Mouse (Mus musculus) forebrain, embryonic 15.5 days (tissue): Measurements from ENCODE around the gene Rab10. TPM values are rescaled to one million over a fixed set of nuclear protein-coding genes. Genes with fewer than 3 reads are reported as not detected.

Experiments used
- ATAC-seq: fragments of 200-750 bp; cut with Nextera tagmentation; replicated peaks from 2 replicates; pipeline ENCODE4 v1.8.0; 2017; ENCODE audit warnings: mild to moderate bottlenecking, moderate TSS enrichment, moderate library complexity
- H3K27ac ChIP-seq: fragments of 300-500 bp; sonication (generic); replicated peaks from 2 replicates; pipeline ENCODE4 v1.5.1; 2015; ENCODE audit warnings: mild to moderate bottlenecking, inconsistent platforms
- H3K27me3 ChIP-seq: fragments of 300-500 bp; sonication (generic); 2 replicates; pipeline ENCODE4 v1.6.1; 2015; ENCODE audit warnings: inconsistent platforms
- H3K36me3 ChIP-seq: fragments of 300-500 bp; sonication (generic); 2 replicates; pipeline ENCODE4 v1.6.1; 2015; ENCODE audit warnings: mild to moderate bottlenecking, inconsistent platforms
- H3K4me1 ChIP-seq: fragments of 300-500 bp; sonication (generic); 2 replicates; pipeline ENCODE4 v1.6.1; 2015; ENCODE audit warnings: inconsistent platforms
- H3K4me2 ChIP-seq: fragments of 300-500 bp; sonication (generic); replicated peaks from 2 replicates; pipeline ENCODE4 v1.6.1; 2015; ENCODE audit warnings: mild to moderate bottlenecking, inconsistent platforms
- H3K4me3 ChIP-seq: fragments of 300-500 bp; sonication (generic); 2 replicates; pipeline ENCODE4 v1.5.1; 2015; ENCODE audit warnings: mild to moderate bottlenecking, inconsistent platforms
- H3K9ac ChIP-seq: fragments of 300-500 bp; sonication (generic); replicated peaks from 2 replicates; pipeline ENCODE4 v1.6.1; 2015; ENCODE audit warnings: mild to moderate bottlenecking, inconsistent platforms
- H3K9me3 ChIP-seq: fragments of 300-500 bp; sonication (generic); 2 replicates; pipeline ENCODE4 v1.6.1; 2016; ENCODE audit warnings: inconsistent platforms
- WGBS: fragments of 180-500 bp; shearing (Covaris S2); methylation state at CpG from one replicate; pipeline ENCODE4 v1.1.7; 2015; ENCODE audit warnings: mixed read lengths; 5-methylcytosine and 5-hydroxymethylcytosine counted together
- polyA plus RNA-seq: library from polyadenylated mRNA; unstranded; fragments of >200 nt; fragmentation: Nextera tagmentation; extraction: Ambion mirVana; gene quantifications from 2 replicates; pipeline ENCODE4 v1.2.1, GENCODE M21; 2015

The Rab10 gene
- polyA plus RNA-seq, 1 experiment from 2014 or later, result 149 TPM

GRCm38 (mm10) chr12:3255966-3256365 is 53.8 kb downstream of the Rab10 start:
- H3K4me3 ChIP-seq, result no peak overlapping the region

GRCm38 (mm10) chr12:3255435-3255834 is 54.3 kb downstream of the Rab10 start:
- no peak for ATAC-seq
- Histone ChIP-seq H3K9me3 (no peaks in the 10 kb centered on the region), H3K9ac (no peak overlapping the region), H3K4me3 (no peak overlapping the region), H3K27me3 (no peaks in the 10 kb centered on the region), H3K36me3 (peaks cover 26% of the 10 kb centered on the region), H3K27ac (no peak overlapping the region), H3K4me2 (no peak overlapping the region), H3K4me1 (no peaks in the 10 kb centered on the region)
- whole genome bisulfite sequencing, result 99% methylated on average over 2 of the region's 2 CpGs

More at GRCm38 (mm10) chr12:3255966-3256365, 53.8 kb downstream of the Rab10 start:
- no peaks in the 10 kb centered on the region for H3K9me3 ChIP-seq
- no peaks in the 10 kb centered on the region for H3K27me3 ChIP-seq
- peaks cover 22% of the 10 kb centered on the region for H3K36me3 ChIP-seq
- ATAC-seq, result no peak
- no peak overlapping the region for H3K27ac ChIP-seq
- no peak overlapping the region for H3K4me2 ChIP-seq
- no peaks in the 10 kb centered on the region for H3K4me1 ChIP-seq
- no peak overlapping the region for H3K9ac ChIP-seq

GRCm38 (mm10) chr12:3253591-3253990 is 56.2 kb downstream of the Rab10 start:
- Histone ChIP-seq H3K4me1 (no peaks in the 10 kb centered on the region), H3K27me3 (no peaks in the 10 kb centered on the region), H3K9me3 (no peaks in the 10 kb centered on the region), H3K4me3 (no peak overlapping the region), H3K4me2 (no peak overlapping the region), H3K27ac (no peak overlapping the region), H3K36me3 (peaks cover 42% of the 10 kb centered on the region), H3K9ac (no peak overlapping the region)
- ATAC-seq, result no peak

- Histone ChIP-seq H3K27me3 (no peaks in the 10 kb centered on the region), H3K4me2 (no peak overlapping the region), H3K4me3 (no peak overlapping the region), H3K9ac (no peak overlapping the region), H3K36me3 (peaks cover 27% of the 10 kb centered on the region), H3K27ac (no peak overlapping the region), H3K9me3 (no peaks in the 10 kb centered on the region), H3K4me1 (no peaks in the 10 kb centered on the region)
- no peak for ATAC-seq
- WGBS, result 94% methylated on average over 6 of the region's 6 CpGs
Measured at GRCm38 (mm10) chr12:3246091-3246490, 63.7 kb downstream of the Rab10 start.

- Histone ChIP-seq H3K4me3 (no peak overlapping the region), H3K9ac (no peak overlapping the region), H3K27me3 (no peaks in the 10 kb centered on the region), H3K9me3 (no peaks in the 10 kb centered on the region), H3K4me1 (peaks cover 4% of the 10 kb centered on the region), H3K36me3 (peaks cover 20% of the 10 kb centered on the region), H3K27ac (no peak overlapping the region), H3K4me2 (no peak overlapping the region)
- ATAC-seq, result no peak
- 100% methylated on average over 1 of the region's 1 CpGs for WGBS
Measured at GRCm38 (mm10) chr12:3239544-3239943, 70.2 kb downstream of the Rab10 start.

- no peak overlapping the region for H3K4me3 ChIP-seq
- no peak for ATAC-seq
- H3K4me1 ChIP-seq, result peaks cover 4% of the 10 kb centered on the region
- H3K27ac ChIP-seq, result no peak overlapping the region
- no peaks in the 10 kb centered on the region for H3K27me3 ChIP-seq
- no peak overlapping the region for H3K4me2 ChIP-seq
- WGBS, result 79% methylated on average over 16 of the region's 16 CpGs
- no peak overlapping the region for H3K9ac ChIP-seq
- peaks cover 20% of the 10 kb centered on the region for H3K36me3 ChIP-seq
- no peaks in the 10 kb centered on the region for H3K9me3 ChIP-seq
Measured at GRCm38 (mm10) chr12:3238361-3239051, 71.3 kb downstream of the Rab10 start.

GRCm38 (mm10) chr12:3237799-3238198 is 72.0 kb downstream of the Rab10 start:
- no peak overlapping the region for H3K4me3 ChIP-seq
- peaks cover 4% of the 10 kb centered on the region for H3K4me1 ChIP-seq
- H3K9me3 ChIP-seq, result no peaks in the 10 kb centered on the region
- H3K36me3 ChIP-seq, result peaks cover 20% of the 10 kb centered on the region
- WGBS, result 68% methylated on average over 5 of the region's 5 CpGs
- no peak for ATAC-seq
- no peak overlapping the region for H3K27ac ChIP-seq
- H3K27me3 ChIP-seq, result no peaks in the 10 kb centered on the region
- no peak overlapping the region for H3K4me2 ChIP-seq
- H3K9ac ChIP-seq, result no peak overlapping the region

GRCm38 (mm10) chr12:3236831-3237681 is 72.7 kb downstream of the Rab10 start:
- no peak overlapping the region for H3K27ac ChIP-seq
- H3K9me3 ChIP-seq, result no peaks in the 10 kb centered on the region
- no peaks in the 10 kb centered on the region for H3K27me3 ChIP-seq
- no peak for ATAC-seq
- H3K36me3 ChIP-seq, result peaks cover 20% of the 10 kb centered on the region
- no peak overlapping the region for H3K4me3 ChIP-seq
- H3K4me2 ChIP-seq, result no peak overlapping the region
- no peak overlapping the region for H3K9ac ChIP-seq
- H3K4me1 ChIP-seq, result peaks cover 4% of the 10 kb centered on the region
- WGBS, result 94% methylated on average over 12 of the region's 12 CpGs

- H3K9me3 ChIP-seq, result no peaks in the 10 kb centered on the region
- peak overlapping the region; percentile 49 for H3K4me2 ChIP-seq
- 0 out of 2 replicates have a peak, but pooled peaks have one; percentile 0 for ATAC-seq
- peak overlapping the region; percentile 89 for H3K27ac ChIP-seq
- peaks cover 4% of the 10 kb centered on the region for H3K4me1 ChIP-seq
- H3K4me3 ChIP-seq, result peak overlapping the region; percentile 71
- WGBS, result 50% methylated on average over 14 of the region's 14 CpGs
- H3K9ac ChIP-seq, result 0 out of 2 replicates have a peak overlapping the region, but pooled peaks have one; percentile 53
- no peaks in the 10 kb centered on the region for H3K27me3 ChIP-seq
- H3K36me3 ChIP-seq, result peaks cover 20% of the 10 kb centered on the region
Measured at GRCm38 (mm10) chr12:3236163-3236641, 73.6 kb downstream of the Rab10 start.

GRCm38 (mm10) chr12:3235646-3236161 is 74.1 kb downstream of the Rab10 start:
- Histone ChIP-seq H3K9me3 (no peaks in the 10 kb centered on the region), H3K36me3 (peaks cover 20% of the 10 kb centered on the region), H3K4me1 (peaks cover 4% of the 10 kb centered on the region), H3K27ac (peak overlapping the region; percentile 89), H3K9ac (peak overlapping the region; percentile 53), H3K4me3 (peak overlapping the region; percentile 71), H3K27me3 (no peaks in the 10 kb centered on the region), H3K4me2 (peak overlapping the region; percentile 49)
- ATAC-seq, result peak; percentile 78
- 20% methylated on average over 39 of the region's 39 CpGs for WGBS

- 19% methylated on average over 36 of the region's 36 CpGs for WGBS
- H3K36me3 ChIP-seq, result peaks cover 18% of the 10 kb centered on the region
- no peaks in the 10 kb centered on the region for H3K27me3 ChIP-seq
- peak overlapping the region; percentile 89 for H3K27ac ChIP-seq
- ATAC-seq, result peak; percentile 90
- peaks cover 4% of the 10 kb centered on the region for H3K4me1 ChIP-seq
- H3K9me3 ChIP-seq, result no peaks in the 10 kb centered on the region
- peak overlapping the region; percentile 61 for H3K4me2 ChIP-seq
- H3K9ac ChIP-seq, result peak overlapping the region; percentile 53
- peak overlapping the region; percentile 71 for H3K4me3 ChIP-seq
Measured at GRCm38 (mm10) chr12:3235124-3235631, 74.6 kb downstream of the Rab10 start.

GRCm38 (mm10) chr12:3234061-3234460 is 75.7 kb downstream of the Rab10 start:
- Histone ChIP-seq H3K9ac (no peak overlapping the region), H3K27me3 (no peaks in the 10 kb centered on the region), H3K36me3 (peaks cover 10% of the 10 kb centered on the region), H3K4me3 (no peak overlapping the region), H3K4me2 (no peak overlapping the region), H3K4me1 (peaks cover 4% of the 10 kb centered on the region), H3K9me3 (no peaks in the 10 kb centered on the region), H3K27ac (no peak overlapping the region)
- 82% methylated on average over 1 of the region's 1 CpGs for WGBS
- ATAC-seq, result no peak
